Mouse (Mus musculus) heart, adult 2 months (tissue): ENCODE data around the gene Lrrc29.

Source experiments
- CTCF ChIP-seq: fragments of 200-600 bp; IDR thresholded peaks from 2 replicates; pipeline ENCODE4 v1.8.1; 2022; ENCODE audit warnings: antibody characterized with exemption, mild to moderate bottlenecking, moderate library complexity
- POLR2A ChIP-seq: fragments of 200-500 bp; IDR thresholded peaks from 2 replicates; pipeline ENCODE4 v1.6.1; 2011; ENCODE audit warnings: mild to moderate bottlenecking, low read depth, low read length, control low read depth; ENCODE audit not compliant: insufficient read depth

GRCm38 (mm10) chr8:105348450-105349095 is 22.5 kb upstream of the Lrrc29 start, which contains the start of gene Slc9a5:
- TF ChIP-seq CTCF (peak; percentile 44), POLR2A (no peak)
